ENCODE assay signal across 33 mouse cellular contexts in the genomic region with DNA sequence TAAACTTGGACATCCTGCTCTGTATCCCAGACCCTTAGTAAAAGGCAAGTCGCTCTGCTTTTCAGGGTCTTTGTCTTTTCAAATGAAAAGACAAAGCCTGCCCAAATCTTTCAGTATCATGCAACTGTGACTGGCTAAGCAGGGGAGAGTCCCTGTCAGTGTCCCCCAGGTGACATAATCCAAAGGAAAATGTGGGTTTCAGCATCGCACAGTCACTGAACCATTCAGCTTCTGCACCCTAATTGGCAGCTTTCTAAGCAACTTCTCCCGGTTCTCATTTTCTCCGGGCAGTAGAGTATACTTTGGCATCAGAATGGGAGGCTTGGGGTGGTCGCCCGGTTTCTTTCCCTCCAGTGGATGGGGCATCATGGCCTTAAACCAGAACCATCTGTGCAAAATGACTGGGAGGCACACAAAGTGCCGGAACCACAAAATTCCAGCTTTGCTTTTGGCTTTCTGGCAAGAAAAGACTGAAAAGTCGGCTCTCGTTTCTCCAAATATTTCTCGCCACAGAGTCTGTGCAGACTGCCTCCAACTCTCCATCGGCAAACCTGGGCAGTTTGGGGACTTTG.
A peak's percentile ranks its signal among the peaks of the same experiment; 100 is the strongest.
DNase-seq lines count a peak whose midpoint lies in the region; ATAC-seq and TF ChIP-seq lines count a peak whose summit lies in the region.
"Had no signal": no experiment of that assay in that cellular context is flagged by ENCODE, and none has a peak within 500 bp of the region (broad histone marks: within the 10 kb centered on the region; RNA-seq: fewer than 3 reads in every experiment).

No protein-coding gene starts in this region.

- H3K9me3 ChIP-seq in hindbrain, embryonic 16.5 days (ENCODE audit: control insufficient read depth, low read length): peaks cover 3% of the 10 kb centered on the region; the same call in 1 of the 2 replicates
- no peaks in the 10 kb centered on the region for H3K9me3 ChIP-seq in forebrain, embryonic 12.5 days
- H3K9me3 ChIP-seq: G1E; hindbrain, embryonic 13.5 days; limb, embryonic 12.5 days; lung, embryonic 15.5 days; megakaryocyte, embryonic 14.5 days; midbrain, embryonic 13.5 days; neural tube, embryonic 13.5 days; stomach, embryonic 15.5 days had no signal

- peak overlapping the region; percentile 93 for H3K27ac ChIP-seq in spleen, adult 2 months (ENCODE audit: insufficient read depth, low read length)
- peak overlapping the region; percentile 38; the same call in 1 of the 2 replicates for H3K27ac ChIP-seq in embryonic fibroblast, embryonic 13.5 days (ENCODE audit: insufficient read depth, low read length)
- H3K27ac ChIP-seq in hindbrain, embryonic 16.5 days (ENCODE audit: low read depth, low read length): no peak overlapping the region
- H3K27ac ChIP-seq in forebrain, embryonic 12.5 days: no peak overlapping the region
- H3K27ac ChIP-seq: heart, embryonic 13.5 days; hindbrain, embryonic 13.5 days; limb, embryonic 12.5 days; liver, embryonic 14.5 days; lung, embryonic 15.5 days; midbrain, embryonic 13.5 days; neural tube, embryonic 13.5 days; stomach, embryonic 15.5 days had no signal

- no peaks in the 10 kb centered on the region for H3K27me3 ChIP-seq in spleen, adult 2 months (ENCODE audit: control insufficient read depth, insufficient read depth, low read length)
- H3K27me3 ChIP-seq in hindbrain, embryonic 16.5 days (replicated peaks; ENCODE audit: control insufficient read depth, insufficient read depth, low read length): no peaks in the 10 kb centered on the region
- H3K27me3 ChIP-seq in forebrain, embryonic 12.5 days: no peaks in the 10 kb centered on the region
- H3K27me3 ChIP-seq: heart, embryonic 13.5 days; hindbrain, embryonic 13.5 days; limb, embryonic 12.5 days; lung, embryonic 15.5 days; megakaryocyte, embryonic 14.5 days; midbrain, embryonic 13.5 days; neural tube, embryonic 13.5 days; stomach, embryonic 15.5 days had no signal

- DNase-seq in cerebellum, postnatal 10 days: peak; percentile 24 to 34
- no peak for DNase-seq in cerebellum, postnatal 4 days (ENCODE audit: low spot score in 2 of 2)
- DNase-seq in spleen, adult 2 months (ENCODE audit: low read depth in 1 of 2, low spot score in 2 of 2): no peak
- DNase-seq in spleen, postnatal 10 days (ENCODE audit: low spot score in 2 of 2): no peak
- DNase-seq: adrenal gland, adult 8-10 months; cerebellum, adult 11-12 months; cerebellum, postnatal 36 days; gastrocnemius, postnatal 25 days; heart, adult 18-20 months; heart, postnatal 14 days; kidney, adult 18-20 months; kidney, postnatal 10 days; lung, postnatal 36 days; retina, postnatal 1 day; right cerebral cortex, postnatal 25 days; spleen, adult 18-20 months; thymus, postnatal 36 days had no signal

- H3K4me2 ChIP-seq in hindbrain, embryonic 16.5 days (ENCODE audit: low read length): no peak overlapping the region
- H3K4me2 ChIP-seq in forebrain, embryonic 12.5 days: no peak overlapping the region
- H3K4me2 ChIP-seq: heart, embryonic 13.5 days; hindbrain, embryonic 13.5 days; limb, embryonic 12.5 days; lung, embryonic 15.5 days; midbrain, embryonic 13.5 days; neural tube, embryonic 13.5 days; stomach, embryonic 15.5 days had no signal

- 75% methylated on average over 11 of the region's 11 CpGs for WGBS in spleen, adult 2 months
- 81% methylated on average over 11 of the region's 11 CpGs for WGBS in hindbrain, embryonic 16.5 days
- 81% methylated on average over 11 of the region's 11 CpGs for WGBS in forebrain, embryonic 12.5 days

- H3K9ac ChIP-seq in hindbrain, embryonic 16.5 days (ENCODE audit: low read depth, low read length): no peak overlapping the region
- no peak overlapping the region for H3K9ac ChIP-seq in forebrain, embryonic 12.5 days
- H3K9ac ChIP-seq: heart, embryonic 13.5 days; hindbrain, embryonic 13.5 days; limb, embryonic 12.5 days; liver, embryonic 14.5 days; lung, embryonic 15.5 days; midbrain, embryonic 13.5 days; neural tube, embryonic 13.5 days; stomach, embryonic 15.5 days had no signal

- TF ChIP-seq POLR2A in spleen, adult 2 months (IDR thresholded peaks at IDR 0.05; ENCODE audit: low read depth, low read length): no peak
- no peak for TF ChIP-seq POLR2A in embryonic fibroblast, embryonic 13.5 days (IDR thresholded peaks at IDR 0.05; ENCODE audit: low read depth, low read length)

- no peak for TF ChIP-seq CTCF in spleen, adult 2 months (IDR thresholded peaks at IDR 0.05; ENCODE audit: extremely low read depth, insufficient read depth, insufficient read length, insufficient replicate concordance)
- no peak for TF ChIP-seq CTCF in embryonic fibroblast, embryonic 13.5 days (IDR thresholded peaks at IDR 0.05; ENCODE audit: borderline replicate concordance, insufficient read depth, low read length)

- H3K4me1 ChIP-seq in spleen, adult 2 months (ENCODE audit: control insufficient read depth, insufficient read depth, insufficient read length): peaks cover 16% of the 10 kb centered on the region; the same call in 1 of the 2 replicates
- H3K4me1 ChIP-seq in embryonic fibroblast, embryonic 13.5 days (ENCODE audit: control insufficient read depth, insufficient read depth, low read length): peaks cover 2% of the 10 kb centered on the region; the same call in 1 of the 2 replicates
- no peaks in the 10 kb centered on the region for H3K4me1 ChIP-seq in hindbrain, embryonic 16.5 days (ENCODE audit: control insufficient read depth, insufficient read depth, low read depth, low read length)
- H3K4me1 ChIP-seq in forebrain, embryonic 12.5 days: no peaks in the 10 kb centered on the region
- H3K4me1 ChIP-seq: heart, embryonic 13.5 days; hindbrain, embryonic 13.5 days; limb, embryonic 12.5 days; lung, embryonic 15.5 days; megakaryocyte, embryonic 14.5 days; midbrain, embryonic 13.5 days; neural tube, embryonic 13.5 days; stomach, embryonic 15.5 days had no signal

- no peak overlapping the region for H3K4me3 ChIP-seq in spleen, adult 2 months (ENCODE audit: extremely low read depth, insufficient read depth, insufficient read length)
- no peak overlapping the region for H3K4me3 ChIP-seq in embryonic fibroblast, embryonic 13.5 days (ENCODE audit: insufficient read depth, low read length)
- H3K4me3 ChIP-seq in hindbrain, embryonic 16.5 days (ENCODE audit: low read length): no peak overlapping the region
- H3K4me3 ChIP-seq in forebrain, embryonic 12.5 days (replicated peaks): no peak overlapping the region
- H3K4me3 ChIP-seq: heart, embryonic 13.5 days; hindbrain, embryonic 13.5 days; limb, embryonic 12.5 days; lung, embryonic 15.5 days; megakaryocyte, embryonic 14.5 days; midbrain, embryonic 13.5 days; myocyte; neural tube, embryonic 13.5 days; stomach, embryonic 15.5 days had no signal

- no peak for ATAC-seq in hindbrain, embryonic 16.5 days
- ATAC-seq in forebrain, embryonic 12.5 days (ENCODE audit: low FRiP score): no peak
- ATAC-seq: activated CD4-positive, CD25-positive, alpha-beta regulatory T cell, adult 4 months; inflammation-experienced regulatory T-cells, adult 6 months; midbrain, embryonic 13.5 days had no signal

- H3K36me3 ChIP-seq in spleen, adult 2 months (ENCODE audit: control insufficient read depth, insufficient read depth, low read length): no peaks in the 10 kb centered on the region
- H3K36me3 ChIP-seq in hindbrain, embryonic 16.5 days (ENCODE audit: control insufficient read depth, insufficient read depth, low read length): no peaks in the 10 kb centered on the region
- H3K36me3 ChIP-seq in forebrain, embryonic 12.5 days (replicated peaks): no peaks in the 10 kb centered on the region
- H3K36me3 ChIP-seq: G1E; heart, embryonic 13.5 days; hindbrain, embryonic 13.5 days; limb, embryonic 12.5 days; lung, embryonic 15.5 days; midbrain, embryonic 13.5 days; neural tube, embryonic 13.5 days; stomach, embryonic 15.5 days had no signal

Comparison
In these comparisons a context has a peak if more than half of its experiments do, and no peak if none do; other contexts are left out.
1. DNase-seq: peak in cerebellum, postnatal 10 days (2 of 2); none in cerebellum, postnatal 4 days (0 of 2), spleen, adult 2 months (0 of 2) and spleen, postnatal 10 days (0 of 2).
2. H3K27ac ChIP-seq: peak in spleen, adult 2 months (single experiment) and embryonic fibroblast, embryonic 13.5 days (single experiment); none in hindbrain, embryonic 16.5 days (single experiment) and forebrain, embryonic 12.5 days (single experiment).